Comparison of ENCODE assay signal across 3 mouse cellular contexts in genomic region chr11:80148974-80149373, GRCm38 (mm10). TPM values are rescaled to one million over a fixed set of nuclear protein-coding genes. Genes with fewer than 3 reads are reported as not detected.
"Had no signal": no experiment of that assay in that cellular context is flagged by ENCODE, and none has a peak within 500 bp of the region (broad histone marks: within the 10 kb centered on the region; RNA-seq: fewer than 3 reads in every experiment).

No protein-coding gene starts in this region.

RNA-seq across cellular contexts. Expression of gene Adap2, which starts 4.9 kb away (rescaled TPM):
- total RNA-seq: common myeloid progenitor, adult 5-6 weeks; granulocyte monocyte progenitor cell, adult 5-6 weeks had no signal
- polyA plus RNA-seq: erythroblast, embryonic 14.5 days had no signal

RNA-seq across cellular contexts. Expression of gene Tefm, which starts 7.0 kb away (rescaled TPM):
- polyA plus RNA-seq: erythroblast, embryonic 14.5 days had no signal
